Mouse (Mus musculus): Measurements from ENCODE around the gene Gramd1b.

DNA sequence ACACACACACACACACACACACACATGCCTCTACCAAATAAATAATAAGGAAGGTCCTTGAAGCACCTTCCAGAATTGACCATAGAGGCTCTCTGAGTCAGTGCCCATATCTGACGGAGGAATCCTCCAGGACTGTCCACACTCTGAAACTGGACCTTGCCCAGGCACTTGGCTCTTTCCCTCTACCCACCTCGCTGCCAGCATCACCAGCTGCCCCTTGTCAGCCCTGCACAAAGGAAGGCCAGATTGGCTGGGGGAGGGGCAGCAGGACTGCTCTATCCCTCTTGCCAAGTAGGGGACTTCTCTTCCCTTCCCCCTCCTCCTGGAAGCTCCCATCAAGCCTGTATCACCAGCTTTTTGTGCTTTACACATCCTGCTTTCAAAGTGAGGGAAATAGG is 6.5 kb upstream of the Gramd1b start:
- TF ChIP-seq POLR2A (IDR thresholded peaks at IDR 0.05; ENCODE audit: borderline replicate concordance, insufficient read depth, low read length), result no peak
- no peak for TF ChIP-seq CTCF (IDR thresholded peaks at IDR 0.05; ENCODE audit: borderline replicate concordance, insufficient read depth, low read depth, low read length)
